Mouse (Mus musculus) bone marrow macrophage, adult 2 months (primary cell): ENCODE data around the gene Myrf.

ENCODE experiments used
- CTCF ChIP-seq: IDR thresholded peaks from 2 replicates; pipeline ENCODE4 v1.5.1; 2012; ENCODE audit warnings: low read depth, mild to moderate bottlenecking, low read length, moderate library complexity
- POLR2A ChIP-seq: IDR thresholded peaks from 2 replicates; pipeline ENCODE4 v1.6.1; 2012; ENCODE audit warnings: mild to moderate bottlenecking, low read depth, low read length, borderline replicate concordance

GRCm38 (mm10) chr19:10197130-10197529 lies 43.4 kb downstream of the Myrf start:
- TF ChIP-seq POLR2A = no peak
- no peak for TF ChIP-seq CTCF
